Mouse (Mus musculus): ENCODE results near the gene Hlf.

Hlf gene

DNA sequence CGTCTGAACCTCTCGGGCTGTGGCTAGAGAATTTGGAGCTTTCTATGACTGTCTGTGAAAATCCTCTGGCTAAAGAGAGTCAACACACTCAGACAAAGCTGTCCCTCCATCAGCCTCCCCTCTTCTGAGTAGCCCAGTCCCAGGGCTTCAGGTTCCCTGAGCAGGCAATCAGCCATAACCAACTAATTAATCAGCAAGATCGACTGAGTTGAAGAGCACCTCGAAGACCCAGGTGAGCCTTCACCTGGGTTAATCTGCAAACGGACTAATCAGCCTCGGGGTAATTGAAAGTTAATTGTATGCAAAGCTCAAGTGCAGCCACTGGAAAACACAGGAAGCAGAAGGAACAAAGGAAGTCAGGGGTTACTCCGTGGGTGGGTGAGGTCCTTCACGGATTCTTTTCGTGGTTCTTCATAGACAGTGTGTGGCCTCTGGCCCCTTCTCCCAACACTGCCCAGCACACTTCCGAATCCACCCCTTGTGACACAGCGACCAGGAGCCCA lies 19.9 kb downstream of the Hlf start:
- no peak for DNase-seq (ENCODE audit: low spot score)

GRCm38 (mm10) chr11:90370367-90370766 lies 20.3 kb downstream of the Hlf start:
- no peak for DNase-seq (ENCODE audit: low spot score)

GRCm38 (mm10) chr11:90369605-90370004 lies 21.1 kb downstream of the Hlf start:
- peak; percentile 95 for DNase-seq (ENCODE audit: low spot score)

GRCm38 (mm10) chr11:90369115-90369514 lies 21.6 kb downstream of the Hlf start:
- DNase-seq (ENCODE audit: low spot score) = no peak

DNA sequence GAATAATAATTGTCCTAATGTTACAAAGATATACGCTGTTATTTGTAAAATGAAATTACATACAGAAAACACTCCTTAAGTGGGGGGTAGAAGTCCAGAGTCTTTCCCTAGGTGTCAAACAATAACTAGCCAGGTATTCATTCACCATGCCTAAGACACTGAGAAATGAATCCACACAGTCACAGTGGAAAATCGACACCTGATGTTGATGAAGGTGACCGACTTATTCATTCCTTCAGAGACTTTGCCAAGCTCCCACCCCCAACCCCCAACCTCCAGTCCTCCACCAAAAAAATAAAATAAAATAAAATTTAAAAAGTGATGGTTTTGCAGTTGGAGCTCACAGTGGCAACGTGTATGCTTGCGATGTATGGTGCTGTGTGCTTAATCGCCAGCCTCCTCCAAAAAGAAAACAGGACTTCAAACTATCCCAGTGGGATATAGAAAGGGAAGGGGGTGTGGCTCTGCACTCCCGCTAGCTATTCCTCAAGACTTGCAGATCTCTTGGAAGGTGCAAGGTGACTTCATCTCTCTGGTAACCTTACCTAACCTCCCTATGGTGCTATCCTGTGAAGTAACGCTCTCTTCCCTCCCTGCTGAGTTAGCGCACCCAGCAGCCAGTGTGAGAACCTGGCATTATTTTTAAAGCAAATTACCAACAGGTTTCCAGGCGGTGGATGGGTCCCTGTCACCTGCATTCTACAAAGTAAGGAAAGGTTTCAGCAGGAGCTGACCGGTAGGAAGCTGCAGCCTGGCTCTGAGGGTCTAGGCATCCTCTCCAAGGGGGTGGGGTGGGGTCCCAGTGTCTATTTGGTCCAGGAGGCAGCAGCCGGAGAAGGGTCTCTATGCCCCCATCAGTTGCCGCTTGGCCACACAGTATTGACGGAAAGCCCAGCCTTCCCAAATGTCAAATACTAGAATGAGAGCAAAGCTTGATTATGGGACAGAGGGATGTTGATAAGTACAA lies 22.5 kb downstream of the Hlf start:
- no peak for DNase-seq (ENCODE audit: low spot score)

DNA sequence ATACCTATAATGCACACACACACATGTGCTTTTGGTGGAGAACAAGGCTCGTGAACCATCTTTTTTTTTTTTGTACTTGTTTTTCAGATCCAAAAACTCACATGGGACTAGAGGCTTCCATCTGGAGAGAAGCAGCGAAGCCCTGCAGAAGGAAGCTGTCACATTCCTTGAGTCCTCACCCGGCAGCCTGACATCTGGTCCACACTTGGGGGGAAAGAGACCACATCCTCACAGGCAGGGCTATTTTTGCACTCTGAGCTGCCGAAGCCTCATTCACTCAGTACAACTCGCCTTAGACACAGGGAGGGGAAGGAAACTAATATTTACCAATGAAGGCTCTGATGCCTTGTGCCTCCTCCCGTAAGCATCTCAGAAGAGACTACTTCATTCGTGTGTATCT lies 25.8 kb downstream of the Hlf start:
- DNase-seq (ENCODE audit: low spot score) = no peak

GRCm38 (mm10) chr11:90363821-90364497 lies 26.7 kb downstream of the Hlf start:
- no peak for DNase-seq (ENCODE audit: low spot score)

DNA sequence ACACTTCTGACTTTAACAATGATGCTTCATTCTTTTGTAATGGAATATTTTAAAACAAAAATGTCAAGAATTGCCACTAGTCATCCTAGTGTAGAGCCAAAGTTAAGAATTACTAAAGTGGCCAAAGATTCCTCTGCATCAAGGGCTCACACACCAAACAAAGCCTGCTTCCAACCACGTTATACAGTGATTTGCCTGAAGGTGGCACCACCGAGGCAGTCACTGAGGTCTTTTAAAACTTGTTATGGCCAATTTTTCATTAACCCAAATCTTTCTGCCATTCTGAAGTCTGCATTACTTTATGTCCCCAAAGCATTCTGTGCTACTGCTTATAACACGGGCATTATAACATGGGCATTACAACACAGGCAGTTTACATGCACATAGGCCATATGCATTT lies 27.3 kb downstream of the Hlf start:
- no peak for DNase-seq (ENCODE audit: low spot score)

- DNase-seq (ENCODE audit: low spot score) = no peak
Measured at GRCm38 (mm10) chr11:90360536-90360935, 30.2 kb downstream of the Hlf start.

- DNase-seq (ENCODE audit: low spot score) = no peak
Measured at GRCm38 (mm10) chr11:90358063-90358462, 32.6 kb downstream of the Hlf start.

- no peak for DNase-seq (ENCODE audit: low spot score)
Measured at GRCm38 (mm10) chr11:90357371-90357770, 33.3 kb downstream of the Hlf start.

GRCm38 (mm10) chr11:90356495-90357304 lies 34.0 kb downstream of the Hlf start:
- no peak for DNase-seq (ENCODE audit: low spot score)

- DNase-seq (ENCODE audit: low spot score) = no peak
Measured at GRCm38 (mm10) chr11:90356036-90356435, 34.7 kb downstream of the Hlf start.

DNA sequence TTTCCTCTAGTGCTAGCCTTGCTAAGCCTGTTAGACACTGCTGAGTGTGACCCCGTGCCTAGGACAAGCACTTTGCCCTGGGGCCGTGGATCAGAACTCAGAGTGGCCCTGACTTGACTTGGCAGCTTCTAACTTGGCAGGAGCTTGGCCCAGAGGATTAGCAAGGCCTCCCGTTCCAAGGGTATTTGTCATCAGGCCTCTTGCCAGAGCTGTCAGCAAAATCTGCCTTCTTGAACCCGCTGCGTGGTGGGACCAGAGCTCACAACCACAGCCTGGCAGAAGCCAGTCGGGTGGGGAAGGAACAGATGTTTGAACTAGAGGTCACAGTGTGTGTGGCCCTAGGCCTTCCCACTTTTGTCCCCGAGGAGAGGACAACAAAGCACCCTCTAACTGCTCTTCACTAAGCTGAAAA lies 35.4 kb downstream of the Hlf start:
- no peak for DNase-seq (ENCODE audit: low spot score)

DNA sequence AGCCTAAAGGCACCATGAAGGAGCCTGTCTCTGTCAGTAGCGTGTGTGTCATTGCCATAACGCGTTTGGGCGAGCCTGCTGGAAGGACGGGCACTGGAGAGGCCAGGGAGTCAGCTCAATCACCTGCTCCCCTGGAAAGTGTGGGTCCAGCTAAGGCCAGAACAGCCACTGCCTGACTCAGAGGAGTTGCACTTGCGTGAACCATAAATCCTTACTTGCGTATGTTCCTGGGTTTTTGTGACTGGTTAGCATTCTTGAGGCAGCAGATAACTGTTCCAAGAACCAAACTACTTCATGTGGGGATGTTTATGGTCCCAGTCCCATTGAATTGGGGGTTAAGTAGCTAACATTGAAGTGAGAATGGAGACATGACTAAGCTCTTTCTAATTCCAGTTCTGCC lies 38.0 kb downstream of the Hlf start:
- DNase-seq (ENCODE audit: low spot score) = no peak

DNA sequence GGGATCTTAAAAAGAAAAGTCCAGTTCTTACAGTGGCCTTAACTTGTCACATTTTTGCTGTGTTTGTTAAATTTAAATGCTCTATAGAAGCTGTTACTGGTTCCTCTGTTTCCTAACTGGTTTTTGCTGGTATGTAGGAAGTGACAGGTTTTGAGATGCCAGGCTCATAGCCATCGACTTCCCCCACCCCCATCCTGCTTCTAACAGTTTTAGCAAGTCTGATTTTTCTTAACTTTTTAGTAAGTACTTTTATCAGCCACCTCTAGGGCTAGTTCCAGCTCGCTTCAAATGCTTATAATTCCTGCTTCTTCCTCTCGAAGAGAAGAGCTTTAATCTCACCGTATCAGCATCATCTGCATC lies 40.6 kb downstream of the Hlf start:
- no peak for DNase-seq (ENCODE audit: low spot score)

DNA sequence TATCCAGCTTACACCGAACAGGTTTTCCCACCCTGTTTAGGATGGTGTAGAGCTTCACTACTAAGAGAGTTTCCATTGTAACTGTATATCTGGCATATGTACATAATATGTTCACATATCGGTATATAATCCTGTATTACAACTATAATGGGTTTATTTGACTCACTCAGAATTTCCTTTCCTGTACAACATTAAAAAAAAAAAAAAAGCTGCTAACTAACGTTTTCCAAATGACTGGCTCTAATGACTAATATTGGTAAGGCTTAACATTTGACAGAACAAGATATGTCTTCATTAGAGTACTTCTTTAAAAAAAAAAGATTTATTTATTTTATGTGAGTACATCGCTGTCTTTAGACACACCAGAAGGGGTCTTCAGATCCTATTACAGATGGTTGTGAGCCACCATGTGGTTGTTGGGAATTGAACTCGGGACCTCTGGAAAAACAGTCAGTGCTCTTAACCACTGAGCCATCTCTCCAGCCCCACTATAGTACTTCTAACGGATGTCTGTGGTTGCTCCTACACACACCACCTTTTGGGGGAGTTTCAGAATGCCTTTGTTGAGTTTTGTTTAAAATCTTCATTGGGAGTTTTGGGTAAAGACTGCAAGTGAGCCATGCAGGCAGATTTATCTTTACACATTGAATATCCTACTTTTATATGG lies 41.1 kb downstream of the Hlf start:
- no peak for DNase-seq (ENCODE audit: low spot score)

- DNase-seq (ENCODE audit: low spot score) = no peak
Measured at GRCm38 (mm10) chr11:90347667-90348459, 42.8 kb downstream of the Hlf start.

- DNase-seq (ENCODE audit: low spot score) = no peak
Measured at GRCm38 (mm10) chr11:90345746-90346145, 44.9 kb downstream of the Hlf start.

DNA sequence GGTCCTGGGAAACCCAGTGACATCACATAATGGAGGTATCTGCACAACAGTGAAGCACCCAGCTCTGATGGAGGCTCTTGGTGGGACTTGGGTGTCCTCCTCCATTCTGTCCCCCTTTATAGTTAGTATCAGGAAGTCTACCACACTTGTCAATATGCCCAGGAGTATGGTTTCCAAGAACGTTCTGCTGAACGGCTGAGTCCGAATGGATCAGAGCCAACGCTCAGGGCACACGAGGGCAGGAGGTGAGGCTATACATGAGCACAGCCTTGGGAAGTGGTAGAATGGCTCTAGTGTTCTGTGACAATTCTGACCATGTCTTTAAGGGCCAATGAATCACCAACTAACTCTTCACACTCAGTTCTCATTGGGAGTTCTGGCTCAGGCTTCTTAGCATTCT lies 47.8 kb downstream of the Hlf start:
- no peak for DNase-seq (ENCODE audit: low spot score)

DNA sequence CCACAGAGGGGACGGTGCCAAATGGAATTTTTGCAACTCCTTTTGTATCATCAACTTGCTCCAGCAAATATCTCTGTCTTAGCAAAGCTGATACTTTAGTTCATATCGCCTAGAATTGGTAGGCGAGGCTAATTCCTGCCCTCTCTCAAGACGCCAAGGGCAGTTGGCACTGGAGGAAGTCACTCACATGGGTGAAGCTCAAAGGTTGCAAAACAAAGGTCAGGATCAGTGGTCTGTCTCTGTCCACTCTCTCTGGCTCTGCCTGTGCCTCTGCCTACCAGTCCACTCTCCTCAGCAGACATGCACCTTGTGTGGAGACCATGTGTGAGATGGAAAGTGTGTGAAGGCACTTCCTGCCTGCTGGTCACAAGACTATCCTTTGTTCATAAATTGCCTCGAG lies 48.4 kb downstream of the Hlf start:
- no peak for DNase-seq (ENCODE audit: low spot score)

Measured in layer of hippocampus, adult 9-10 months (tissue).